Mouse (Mus musculus): Measurements from ENCODE around the gene Eif1ad.
A peak's percentile ranks its signal among the peaks of the same experiment; 100 is the strongest.
"Not testable (repeated sequence)": the region's sequence is repeated elsewhere in the genome, so short reads cannot be mapped to it uniquely, and the experiment has no call there.

The Eif1ad gene

DNA sequence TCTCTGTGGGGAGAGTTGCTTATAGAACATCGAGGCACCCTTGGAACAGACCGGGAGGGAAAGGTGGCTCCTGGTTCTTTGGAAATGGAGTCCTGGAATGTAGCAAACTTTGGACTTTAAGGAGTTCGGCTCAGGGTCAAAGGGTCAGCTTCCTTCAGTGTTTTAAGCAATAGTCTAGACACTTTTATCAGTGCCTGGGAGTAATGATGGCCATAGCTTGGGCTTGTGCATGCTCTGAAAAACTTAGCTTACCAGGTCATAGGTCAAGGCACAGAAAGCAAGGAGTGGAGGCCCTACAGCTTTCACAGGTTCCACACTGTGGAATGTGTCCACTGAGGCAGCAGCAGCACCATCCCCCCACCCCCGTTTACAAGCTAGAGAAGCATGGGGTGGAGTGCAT is 8.2 kb downstream of the Eif1ad start:
- no peak for DNase-seq (ENCODE audit: low spot score in 2 of 2)

DNA sequence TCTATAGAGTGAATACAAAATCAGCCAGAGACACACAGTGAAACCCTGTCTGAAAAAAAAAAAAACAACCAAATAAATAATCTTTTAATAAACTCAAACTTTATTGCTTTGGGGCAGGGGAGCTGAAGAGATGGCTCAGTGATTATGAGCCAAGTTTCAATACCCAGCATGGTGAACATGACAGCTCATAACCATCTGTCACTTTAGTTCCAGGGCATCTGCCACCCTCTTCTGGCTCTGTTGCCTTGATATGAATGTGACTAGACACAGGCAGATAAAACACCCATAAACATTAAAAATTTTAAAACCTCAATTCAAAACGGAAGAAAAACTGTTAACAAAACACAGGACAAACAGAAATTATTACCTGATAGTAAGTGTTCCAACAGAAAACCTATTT is 10.9 kb downstream of the Eif1ad start:
- DNase-seq (ENCODE audit: low spot score in 2 of 2) = no peak

DNA sequence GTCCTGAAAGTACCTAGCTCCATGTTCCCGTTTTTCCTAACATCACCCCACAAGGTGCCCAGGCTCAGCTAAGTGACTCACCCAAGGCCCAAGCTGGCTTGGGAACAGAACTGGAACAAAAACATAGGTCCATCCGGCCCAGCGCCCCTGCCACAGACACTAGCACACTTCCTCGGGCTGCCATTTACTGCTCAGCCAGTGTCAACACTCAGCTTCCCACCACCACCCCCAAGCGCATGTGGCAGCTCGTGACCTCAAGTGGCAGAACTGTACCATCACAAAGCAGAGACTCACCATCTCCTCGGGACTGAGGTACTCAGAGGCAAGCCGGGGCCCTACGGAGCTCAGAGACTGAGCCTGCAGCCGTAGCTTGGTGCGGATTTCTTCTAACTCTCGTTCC is 16.8 kb downstream of the Eif1ad start:
- no peak for DNase-seq (ENCODE audit: low spot score in 2 of 2)

DNA sequence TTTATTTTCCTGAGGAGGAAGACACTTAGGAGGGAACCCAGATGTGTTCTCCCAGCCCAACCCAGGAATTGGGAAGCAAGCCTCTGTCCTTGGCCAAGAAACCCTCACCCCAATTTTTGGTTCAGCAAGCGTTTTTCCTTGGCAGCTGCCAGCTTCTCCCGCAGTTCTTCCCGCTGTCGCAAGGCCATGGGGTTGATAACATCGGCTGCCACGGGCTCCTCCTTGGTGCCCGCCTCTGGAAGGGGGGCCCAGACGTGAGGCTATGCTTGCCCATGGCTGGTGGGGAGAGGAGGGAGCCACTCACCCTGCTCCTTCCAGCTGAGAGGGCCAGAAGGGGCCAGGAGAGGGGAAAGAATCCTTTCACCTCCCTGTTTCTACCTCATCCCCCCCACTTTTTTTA is 18.2 kb downstream of the Eif1ad start:
- no peak for DNase-seq (ENCODE audit: low spot score in 2 of 2)

DNA sequence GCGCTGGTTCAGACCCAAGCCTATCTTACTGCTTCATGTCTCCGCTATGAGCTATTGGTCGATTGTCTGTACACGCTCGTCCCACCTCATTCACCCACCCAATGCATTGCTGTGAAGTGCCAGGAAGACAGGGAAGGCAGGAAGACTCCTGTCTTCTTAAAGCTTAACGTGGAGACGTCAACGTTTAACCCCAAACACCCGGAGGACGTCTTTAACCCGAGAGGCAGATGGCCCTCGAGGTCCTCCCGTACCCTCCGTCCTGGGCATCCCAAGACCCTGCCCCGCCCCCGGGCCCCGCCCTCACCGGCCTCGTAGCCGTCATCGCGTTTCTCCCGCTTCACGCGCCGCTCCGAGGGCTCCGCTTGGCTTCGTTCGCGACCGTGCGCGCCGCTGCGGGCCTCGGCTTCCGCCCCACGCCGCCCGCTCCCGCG is 21.5 kb downstream of the Eif1ad start:
- DNase-seq (ENCODE audit: low spot score in 2 of 2) = no peak

DNA sequence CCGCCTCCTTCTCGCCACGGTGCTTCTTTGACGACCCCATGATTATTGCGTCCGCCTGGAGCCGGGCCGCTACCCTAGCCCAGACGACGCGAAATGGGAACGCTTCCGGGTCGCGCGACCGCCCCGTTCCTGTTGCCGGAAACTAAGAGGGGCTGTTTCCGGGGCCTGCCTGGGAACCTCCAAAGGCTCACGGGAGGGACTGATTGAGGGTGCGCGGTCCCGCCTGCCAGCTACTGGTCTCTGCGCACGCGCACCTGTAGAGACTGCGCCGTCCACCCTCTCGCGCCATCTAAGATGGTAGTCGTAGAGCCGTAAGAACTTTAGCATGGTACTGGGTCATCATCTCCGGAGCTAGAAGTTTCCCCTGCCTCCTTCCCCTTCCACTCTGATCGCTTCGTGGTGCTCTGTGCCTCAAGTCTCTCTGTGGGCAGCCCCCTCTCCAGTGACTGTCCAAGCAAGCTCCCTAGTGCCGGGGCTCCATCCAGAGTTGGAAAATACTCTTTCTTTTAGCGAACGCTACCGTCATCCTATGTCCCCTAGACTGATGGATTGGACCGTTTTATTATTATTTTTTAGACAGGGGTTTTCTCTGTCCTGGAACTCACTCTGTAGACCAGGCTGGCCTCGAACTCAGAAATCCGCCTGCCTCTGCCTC is 22.2 kb downstream of the Eif1ad start, which contains the start of gene Sart1:
Gene Sart1 (minus strand): TSS at position 116 of the 655 bp plus-strand sequence.
- peak; percentile 95 to 96 for DNase-seq (ENCODE audit: low spot score in 2 of 2)

DNA sequence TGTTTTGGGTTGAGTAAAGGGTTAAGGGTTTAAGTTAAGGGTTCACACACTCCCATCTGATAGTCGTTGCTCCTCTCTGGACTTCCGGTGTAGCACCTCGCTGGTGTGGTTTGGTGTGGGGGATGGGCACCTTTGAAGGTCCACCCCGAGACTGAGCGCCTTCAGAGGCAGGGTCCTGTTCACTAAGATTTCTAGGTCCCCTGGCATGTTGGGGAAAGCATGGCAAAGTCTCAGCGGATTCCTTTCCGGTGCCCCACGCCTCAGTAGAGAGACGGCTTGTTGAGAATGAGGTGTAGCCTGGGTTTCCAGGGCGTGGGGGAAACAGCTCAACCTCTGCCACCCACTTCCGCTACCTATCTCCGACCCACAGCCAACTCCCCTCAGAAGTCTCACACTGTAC is 23.1 kb downstream of the Eif1ad start:
- no peak for DNase-seq (ENCODE audit: low spot score in 2 of 2)

DNA sequence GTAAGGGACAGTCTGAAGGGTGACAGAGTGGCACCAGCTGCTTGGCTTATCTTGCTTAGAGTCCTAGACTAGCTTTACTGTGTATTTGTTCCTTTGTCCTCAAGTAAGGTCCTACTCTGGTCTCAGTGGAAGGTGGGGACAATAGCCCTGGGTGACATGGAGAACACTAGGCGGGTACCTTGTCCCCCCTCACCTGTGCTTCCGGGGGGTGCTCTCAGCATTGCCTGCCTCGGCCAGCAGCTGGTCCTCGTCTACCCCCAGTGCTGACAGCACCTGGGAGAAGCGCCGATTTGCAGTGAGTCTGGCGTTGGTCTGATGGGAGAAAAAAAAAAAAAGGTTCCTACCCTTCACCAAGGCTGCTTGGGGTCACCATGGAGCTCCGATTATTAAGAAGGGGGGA is 23.9 kb downstream of the Eif1ad start:
- DNase-seq (ENCODE audit: low spot score in 2 of 2) = no peak

DNA sequence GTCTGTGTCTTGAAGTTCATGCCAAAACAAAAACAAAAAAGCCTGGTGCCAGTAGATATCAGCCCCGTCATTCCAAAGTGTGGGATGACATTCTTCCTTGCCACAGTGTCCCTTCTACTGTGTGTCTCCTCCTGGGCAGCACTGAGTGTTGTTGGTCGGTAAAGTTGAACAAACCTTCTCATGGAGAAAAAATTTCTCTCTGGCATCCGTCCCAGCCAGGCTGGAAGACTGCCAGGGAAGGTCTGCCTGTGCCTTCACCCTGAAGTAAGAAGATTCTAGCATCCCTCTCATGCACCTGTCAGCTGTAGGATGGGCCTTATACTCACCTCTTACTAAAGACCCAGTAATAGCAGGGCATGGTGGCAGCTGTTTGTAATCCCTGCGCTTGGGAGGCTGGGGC is 26.4 kb downstream of the Eif1ad start:
- no peak for DNase-seq (ENCODE audit: low spot score in 2 of 2)

DNA sequence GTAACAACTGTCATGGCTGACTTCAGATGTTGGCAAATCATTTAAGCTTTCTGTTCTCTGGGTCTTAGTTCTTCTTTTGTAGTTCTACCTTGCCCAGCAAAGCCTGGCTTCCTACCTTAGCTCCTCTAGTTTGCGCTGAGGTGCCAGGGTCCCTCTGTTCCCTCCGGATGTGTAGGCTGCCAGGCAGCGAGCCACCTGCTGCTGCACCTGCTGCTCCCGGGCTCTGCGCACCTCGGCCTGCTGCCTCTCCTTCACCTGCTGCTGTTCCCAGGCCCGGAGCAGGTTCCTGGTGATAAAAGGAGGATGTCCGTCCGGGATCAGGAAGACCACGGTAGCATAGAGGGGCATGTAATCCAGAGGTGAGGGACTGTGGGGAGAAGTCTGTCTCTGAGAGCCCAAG is 27.6 kb downstream of the Eif1ad start:
- no peak for DNase-seq (ENCODE audit: low spot score in 2 of 2)

DNA sequence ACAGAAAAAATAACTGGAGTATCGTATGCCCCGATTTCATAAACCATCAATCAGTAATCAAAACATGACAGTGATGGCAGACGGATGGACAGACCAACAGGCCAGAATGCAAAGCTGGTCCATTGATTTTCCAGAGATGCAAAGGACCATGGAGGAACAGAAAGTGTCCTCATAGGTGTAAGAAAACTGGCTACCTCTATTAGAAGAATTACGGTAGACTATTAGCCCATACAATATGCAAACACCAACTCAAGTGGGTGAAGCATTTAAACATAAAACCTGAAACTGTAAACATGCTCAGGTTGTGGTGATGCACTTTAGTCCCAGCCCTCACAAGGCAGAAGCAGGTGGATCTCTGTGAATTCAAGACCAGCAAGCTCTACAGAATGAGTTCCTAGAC is 28.8 kb downstream of the Eif1ad start:
- DNase-seq (ENCODE audit: low spot score in 2 of 2) = no peak

DNA sequence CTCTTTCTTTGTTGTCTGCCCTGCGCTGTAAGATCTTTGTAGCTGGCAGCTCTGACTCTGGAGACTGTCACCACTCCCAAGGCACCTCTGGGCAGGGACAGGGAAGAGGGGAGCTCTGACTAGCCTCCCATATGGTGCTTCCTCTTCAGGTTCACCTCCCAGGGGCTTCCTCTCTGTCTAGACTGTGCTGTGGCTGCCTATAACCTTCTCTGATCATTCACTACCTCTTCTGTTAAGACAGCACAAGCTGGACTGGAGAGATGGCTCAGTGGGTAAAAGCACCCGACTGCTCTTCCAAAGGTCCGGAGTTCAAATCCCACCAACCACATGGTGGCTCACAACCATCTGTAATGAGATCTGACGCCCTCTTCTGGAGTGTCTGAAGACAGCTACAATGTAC is 34.5 kb downstream of the Eif1ad start:
- DNase-seq (ENCODE audit: low spot score in 2 of 2) = not testable (repeated sequence)

DNA sequence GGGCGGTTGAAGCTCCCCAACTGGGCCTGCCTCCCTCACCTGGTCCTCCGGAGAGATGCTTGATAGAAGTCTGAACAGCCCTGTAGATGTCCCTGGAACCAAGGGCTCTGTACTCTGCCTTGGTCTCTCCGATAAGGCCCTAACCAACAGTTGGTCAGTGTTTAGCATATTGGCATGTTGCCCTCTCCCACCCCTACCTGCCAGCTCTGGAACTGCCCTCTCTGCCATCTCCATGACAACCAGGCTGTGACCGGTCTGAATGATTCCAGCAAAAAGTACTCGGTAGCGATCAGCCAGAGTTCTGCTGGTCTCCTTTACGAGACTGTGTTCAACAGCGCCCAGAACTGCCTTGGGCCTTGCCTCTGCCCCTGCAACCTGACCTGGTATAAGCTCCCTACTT is 35.8 kb downstream of the Eif1ad start, which contains the start of gene Tsga10ip:
Gene Tsga10ip (minus strand): TSS at position 234 of the 400 bp plus-strand sequence.
- no peak for DNase-seq (ENCODE audit: low spot score in 2 of 2)

DNA sequence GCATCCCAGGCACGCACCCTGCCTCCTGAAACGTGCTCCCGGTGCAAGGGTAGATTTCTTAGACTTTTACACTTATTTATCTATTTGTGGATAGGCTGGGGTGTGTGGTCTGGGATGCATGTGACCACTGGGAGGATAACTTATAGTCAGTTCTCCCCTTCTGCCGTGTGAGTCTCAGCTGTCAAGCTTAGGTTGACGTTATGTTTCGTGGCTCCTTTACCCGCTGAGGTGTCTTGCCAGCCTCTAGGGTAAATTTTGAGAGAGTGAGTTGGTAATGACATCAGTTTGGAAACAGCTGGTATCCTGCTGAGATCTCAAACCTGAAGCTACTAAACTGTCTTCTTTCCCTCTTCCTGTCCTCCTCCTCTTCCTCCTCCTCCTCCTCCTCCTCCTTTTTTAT is 39.4 kb downstream of the Eif1ad start:
- no peak for DNase-seq (ENCODE audit: low spot score in 2 of 2)

DNA sequence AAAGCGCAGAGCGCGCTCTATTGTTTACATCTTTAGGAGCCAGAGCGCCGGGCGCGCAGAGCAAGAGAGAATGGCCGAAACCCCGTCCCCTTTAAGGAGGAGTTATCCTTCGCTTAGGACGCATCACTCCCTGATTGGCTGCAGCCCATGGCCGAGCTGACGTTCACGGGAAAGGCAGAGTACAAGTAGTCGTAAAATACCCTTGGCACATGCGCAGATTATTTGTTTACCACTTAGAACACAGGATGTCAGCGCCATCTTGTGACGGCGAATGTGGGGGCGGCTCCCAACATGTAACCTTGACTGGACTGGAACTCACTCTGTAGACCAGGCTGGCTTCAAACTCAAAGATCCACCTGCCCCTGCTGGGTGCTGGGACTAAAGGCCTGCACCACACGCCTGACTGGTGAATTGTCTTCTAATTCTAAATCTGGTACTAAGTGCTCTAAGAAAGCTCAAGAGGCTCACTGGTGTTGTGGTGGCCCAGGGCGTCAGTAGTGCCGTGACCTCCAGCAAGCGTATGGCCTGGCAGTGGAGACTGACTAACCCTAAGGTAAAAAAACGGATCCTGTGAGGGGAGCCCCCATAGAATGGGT is 40.1 kb downstream of the Eif1ad start:
- DNase-seq (ENCODE audit: low spot score in 2 of 2) = peak in 1 of 2 experiments; percentile 41

DNA sequence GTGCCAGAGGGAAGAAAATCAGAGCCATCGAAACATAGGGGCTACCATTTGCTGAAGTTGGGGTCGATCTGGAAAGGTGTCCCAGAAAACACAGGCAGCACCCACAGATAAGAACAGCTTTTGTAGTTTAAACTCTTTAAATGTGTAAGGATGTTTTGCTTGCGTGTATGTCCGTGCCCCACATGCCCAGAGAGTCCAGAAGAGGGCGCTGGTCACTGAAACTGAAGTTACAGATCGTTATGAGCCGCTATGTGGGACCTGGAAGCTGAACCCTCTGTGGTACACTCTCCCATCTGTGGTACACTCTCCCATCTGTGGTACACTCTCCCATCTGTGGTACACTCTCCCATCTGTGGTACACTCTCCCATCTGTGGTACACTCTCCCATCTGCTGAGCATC is 40.6 kb downstream of the Eif1ad start:
- DNase-seq (ENCODE audit: low spot score in 2 of 2) = no peak

DNA sequence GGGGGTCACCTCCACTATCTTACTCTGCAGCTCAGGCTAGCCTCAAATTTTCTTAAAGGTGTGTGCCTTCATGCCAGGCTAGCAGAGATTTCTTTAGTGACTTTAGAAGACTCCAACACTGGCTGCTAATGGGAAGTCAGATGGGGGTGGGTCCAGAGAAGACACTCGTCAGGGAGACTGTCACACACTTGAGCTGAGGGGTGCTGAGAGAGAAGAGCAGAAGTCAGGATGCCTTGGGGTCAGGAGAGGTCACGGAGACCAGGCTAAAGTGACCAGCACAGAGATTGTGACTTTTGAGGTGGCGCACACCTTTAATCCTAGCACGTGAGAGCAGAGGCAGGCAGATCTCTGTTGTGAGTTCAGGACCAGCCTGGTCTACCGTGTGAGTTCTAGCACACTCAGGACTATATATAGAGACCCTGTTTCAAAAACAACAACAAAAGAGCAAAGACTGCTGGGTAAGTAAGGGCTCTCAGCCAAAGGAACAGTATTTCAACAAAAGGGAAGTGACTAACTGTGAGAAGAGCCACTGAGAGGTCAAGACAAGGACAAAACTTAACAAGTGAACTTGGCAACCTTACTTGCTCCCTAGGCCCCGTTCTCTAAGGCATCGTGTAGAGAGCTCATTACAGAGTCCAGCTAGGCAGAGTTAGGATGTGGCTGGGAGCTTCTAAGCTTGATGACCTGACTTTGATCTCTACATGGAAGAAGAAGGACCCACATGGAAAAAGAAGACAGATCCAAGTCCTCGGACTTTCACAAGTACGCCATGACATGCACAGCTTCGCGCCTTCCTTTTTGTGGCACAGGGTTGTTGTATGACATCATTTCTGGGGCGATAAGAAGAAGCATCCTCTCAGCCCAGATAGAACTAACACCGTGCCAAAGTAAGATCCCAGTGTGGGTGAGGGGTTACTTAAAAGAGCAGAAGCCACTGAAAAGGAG is 41.8 kb downstream of the Eif1ad start:
- DNase-seq (ENCODE audit: low spot score in 2 of 2) = no peak

DNA sequence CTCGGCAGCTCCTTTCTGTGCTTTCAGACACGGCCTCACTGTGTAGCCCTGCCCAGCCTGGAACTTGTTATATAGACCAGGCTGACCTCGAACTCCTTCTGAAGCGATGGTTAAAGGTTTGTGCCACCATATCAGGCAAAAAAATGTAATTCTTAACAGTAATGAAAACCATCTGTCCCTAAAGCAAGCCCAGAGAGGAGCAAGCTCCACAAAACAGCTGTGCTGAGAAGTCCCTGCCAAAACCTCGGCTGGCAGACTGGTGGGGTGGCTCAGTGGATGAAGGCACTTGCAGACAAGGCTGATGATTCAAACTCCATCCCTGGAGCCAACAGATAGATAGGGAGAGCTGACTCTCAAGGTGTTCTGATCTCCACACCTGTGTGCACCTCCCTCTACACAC is 42.5 kb downstream of the Eif1ad start:
- no peak for DNase-seq (ENCODE audit: low spot score in 2 of 2)

DNA sequence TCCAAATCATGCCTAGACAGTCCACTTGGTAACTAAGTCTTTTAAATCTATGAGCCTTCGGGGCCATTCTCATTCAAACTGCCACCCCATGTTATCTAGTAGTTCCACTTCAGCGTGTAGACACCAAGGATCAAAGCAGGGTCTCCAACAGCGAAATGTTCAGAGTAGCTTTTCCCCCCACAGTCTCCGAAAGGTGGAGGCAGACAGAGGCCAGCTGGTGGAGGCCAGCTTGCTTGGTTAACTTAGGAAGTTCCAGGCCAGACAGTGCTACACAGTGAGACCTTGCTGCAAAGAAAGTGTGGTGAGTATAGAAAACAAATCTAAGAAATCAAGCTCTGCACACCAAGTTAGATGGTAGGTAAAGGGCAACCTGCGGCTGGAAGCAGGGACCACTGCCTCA is 44.1 kb downstream of the Eif1ad start:
- DNase-seq (ENCODE audit: low spot score in 2 of 2) = no peak

DNA sequence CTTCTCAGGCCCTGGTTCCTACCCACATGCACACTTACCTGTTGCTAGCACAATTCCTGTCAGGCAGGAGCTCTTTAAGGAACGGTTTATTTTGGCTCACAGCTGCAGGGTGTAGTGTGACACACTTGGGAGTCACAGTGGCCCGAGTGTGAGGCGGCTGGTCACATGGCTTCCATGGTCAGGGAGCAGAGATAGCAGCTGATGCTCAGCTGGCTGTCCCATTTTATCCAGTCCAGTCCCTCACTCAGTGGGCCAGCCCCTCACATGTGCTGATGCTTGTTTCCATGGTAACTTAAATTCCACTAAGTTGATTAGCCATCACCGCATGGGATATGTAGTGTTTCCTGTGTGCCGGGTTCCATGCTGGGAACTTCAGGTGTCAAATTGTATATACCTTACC is 45.4 kb downstream of the Eif1ad start:
- no peak for DNase-seq (ENCODE audit: low spot score in 2 of 2)

DNA sequence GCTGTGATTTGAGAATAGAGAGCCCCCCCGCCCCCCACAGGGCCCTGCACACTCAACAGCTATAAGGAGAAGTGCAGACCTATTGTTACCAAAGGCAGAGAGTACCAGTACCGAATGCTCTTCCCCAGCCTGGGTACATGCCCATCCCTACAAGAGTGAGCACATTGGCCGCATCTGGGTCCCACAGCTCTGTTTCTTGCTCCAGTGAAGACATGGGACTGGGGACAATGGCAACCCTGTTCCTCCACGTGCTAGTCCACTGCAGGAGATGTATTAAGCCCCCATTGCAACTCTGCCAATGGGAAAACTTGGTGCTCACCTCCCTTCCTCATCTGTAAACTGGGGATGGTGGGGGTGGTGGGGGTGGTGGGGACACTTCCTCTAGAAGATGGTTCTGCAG is 47.3 kb downstream of the Eif1ad start:
- DNase-seq (ENCODE audit: low spot score in 2 of 2) = no peak

DNA sequence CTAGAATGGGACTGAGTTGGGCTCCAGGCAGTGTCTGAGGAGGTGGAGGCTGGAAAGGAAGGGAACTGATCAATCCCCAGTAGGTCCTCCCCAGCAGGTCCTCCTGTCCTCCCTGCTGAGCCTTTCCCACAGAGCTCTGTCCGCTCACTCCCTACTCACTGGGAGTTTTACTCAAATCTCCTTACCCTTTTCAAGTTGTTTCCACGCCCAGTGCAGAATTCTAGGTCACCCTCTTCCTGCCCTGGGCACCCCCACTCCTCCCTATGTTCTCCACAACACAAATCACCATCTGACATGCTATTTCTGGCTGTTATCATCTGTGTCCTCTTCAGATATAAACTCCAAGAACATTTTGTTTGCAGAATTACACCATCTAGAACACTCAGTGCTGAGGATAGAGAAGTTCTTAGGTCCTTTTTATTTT is 48.0 kb downstream of the Eif1ad start:
- no peak for DNase-seq (ENCODE audit: low spot score in 2 of 2)
